Mouse (Mus musculus) adrenal gland, postnatal 4 days (tissue): ENCODE results near the gene Snrnp35. TPM values are rescaled to one million over a fixed set of nuclear protein-coding genes. Genes with fewer than 3 reads are reported as not detected.
"Not testable (repeated sequence)": the region's sequence is repeated elsewhere in the genome, so short reads cannot be mapped to it uniquely, and the experiment has no call there.

ENCODE experiments used
- DNase-seq, 2 experiments: peaks; one replicate each; pipeline ENCODE4 v3.0.0; 2021 to 2022; ENCODE audit warnings: low spot score in 2 of 2, mixed read lengths in 2 of 2
- long read RNA-seq, 2 experiments: library from polyadenylated mRNA; stranded (forward); transcript quantifications; one replicate each; pipeline ENCODE4 v2.0.0; 2021
- total RNA-seq, 2 experiments: library from RNA; stranded (reverse); gene quantifications; 2 replicates each; pipeline ENCODE4 v1.2.3; 2021

The Snrnp35 gene
- 10 to 100 TPM; 17.6 to 22.7 TPM for total RNA-seq
- long read RNA-seq, experiment 1, partial matches to known transcripts, result 0 of 11 reads
- long read RNA-seq, experiment 1, other reads (novel, unspliced or antisense), result 9 of 11 reads
- long read RNA-seq, experiment 2, transcript Snrnp35-201 (2 exons, 1,115 nt), result major isoform, 10 of 21 reads
- long read RNA-seq, experiment 2, partial matches to known transcripts, result 0 of 21 reads
- long read RNA-seq, experiment 2, other reads (novel, unspliced or antisense), result 7 of 21 reads

GRCm38 (mm10) chr5:124482966-124483654 is at the start of gene Snrnp35:
Snrnp35 (plus strand) TSS chr5:124483134.
- DNase-seq, result peak; percentile 79 to 88

DNA sequence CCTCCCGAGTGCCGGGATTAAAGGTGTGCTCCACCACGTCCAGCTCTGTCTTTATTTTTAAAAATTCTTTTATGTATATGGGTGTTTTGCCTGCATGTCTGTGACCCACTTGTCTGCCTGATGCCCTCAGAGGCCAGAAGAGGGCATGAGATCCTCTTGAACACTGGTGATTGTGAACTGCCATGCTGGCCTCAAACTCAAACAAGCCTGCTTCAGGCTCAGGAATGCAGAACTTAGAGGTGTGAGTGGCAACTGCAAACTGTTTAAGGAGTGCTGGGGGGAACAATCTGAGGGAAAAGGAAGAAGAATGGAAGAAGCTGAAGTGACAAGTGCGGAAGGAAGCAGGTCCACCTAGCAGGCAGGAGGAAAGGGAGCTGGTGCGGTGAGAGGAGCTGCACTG is 44.7 kb upstream of the Snrnp35 start:
- DNase-seq, result no peak

- DNase-seq, result no peak
These were observed 44.2 kb upstream of the Snrnp35 start for GRCm38 (mm10) chr5:124438746-124439145.

GRCm38 (mm10) chr5:124439447-124440093 is 43.4 kb upstream of the Snrnp35 start, which contains the start of gene Kmt5a:
Kmt5a (plus strand) TSS chr5:124439930.
- DNase-seq, result peak; percentile 86 to 91

- peak in 1 of 2 experiments; percentile 39 for DNase-seq
These were observed 42.7 kb upstream of the Snrnp35 start for GRCm38 (mm10) chr5:124440094-124440701.

DNA sequence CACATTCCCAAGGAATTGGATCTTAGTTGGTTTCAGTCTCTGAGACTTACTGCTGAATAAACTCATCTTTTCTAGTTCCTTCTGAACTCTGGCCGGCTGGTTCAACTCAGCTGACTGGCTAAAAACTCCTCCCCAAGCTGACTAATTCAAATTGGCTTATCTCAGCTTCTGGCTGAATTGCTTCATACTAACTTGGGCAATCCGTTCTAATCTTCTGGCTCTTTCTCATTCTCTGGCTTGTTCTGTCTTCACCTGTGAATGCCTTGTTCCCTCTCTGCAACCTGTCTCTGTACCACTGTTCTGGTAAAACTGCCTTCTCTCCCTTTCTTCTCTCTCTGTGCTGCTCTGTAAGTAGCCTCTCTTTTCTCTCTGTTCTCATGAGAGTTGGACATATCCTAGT is 40.3 kb upstream of the Snrnp35 start:
- DNase-seq, result no peak

DNA sequence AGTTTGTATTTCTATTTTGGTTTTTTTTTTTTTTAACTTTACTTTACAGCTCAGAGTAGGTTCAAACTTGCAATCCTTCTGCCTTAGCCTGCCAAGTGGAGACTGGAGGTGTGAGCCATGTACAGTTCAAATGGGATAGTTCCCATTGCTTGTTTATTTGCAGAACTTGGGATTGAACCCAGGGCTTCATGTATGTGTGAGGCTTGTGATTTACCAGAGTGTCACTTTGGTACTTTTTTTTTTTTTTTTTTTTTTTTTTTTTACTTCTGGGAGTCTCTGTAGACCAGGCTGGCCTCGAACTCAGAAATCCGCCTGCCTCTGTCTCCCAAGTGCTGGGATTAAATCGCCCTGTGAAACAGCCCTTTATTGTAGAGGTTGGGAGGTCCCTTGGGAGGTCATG is 38.7 kb upstream of the Snrnp35 start:
- DNase-seq, result no peak

GRCm38 (mm10) chr5:124444661-124445561 is 38.0 kb upstream of the Snrnp35 start:
- DNase-seq, result peak; percentile 39 to 49

DNA sequence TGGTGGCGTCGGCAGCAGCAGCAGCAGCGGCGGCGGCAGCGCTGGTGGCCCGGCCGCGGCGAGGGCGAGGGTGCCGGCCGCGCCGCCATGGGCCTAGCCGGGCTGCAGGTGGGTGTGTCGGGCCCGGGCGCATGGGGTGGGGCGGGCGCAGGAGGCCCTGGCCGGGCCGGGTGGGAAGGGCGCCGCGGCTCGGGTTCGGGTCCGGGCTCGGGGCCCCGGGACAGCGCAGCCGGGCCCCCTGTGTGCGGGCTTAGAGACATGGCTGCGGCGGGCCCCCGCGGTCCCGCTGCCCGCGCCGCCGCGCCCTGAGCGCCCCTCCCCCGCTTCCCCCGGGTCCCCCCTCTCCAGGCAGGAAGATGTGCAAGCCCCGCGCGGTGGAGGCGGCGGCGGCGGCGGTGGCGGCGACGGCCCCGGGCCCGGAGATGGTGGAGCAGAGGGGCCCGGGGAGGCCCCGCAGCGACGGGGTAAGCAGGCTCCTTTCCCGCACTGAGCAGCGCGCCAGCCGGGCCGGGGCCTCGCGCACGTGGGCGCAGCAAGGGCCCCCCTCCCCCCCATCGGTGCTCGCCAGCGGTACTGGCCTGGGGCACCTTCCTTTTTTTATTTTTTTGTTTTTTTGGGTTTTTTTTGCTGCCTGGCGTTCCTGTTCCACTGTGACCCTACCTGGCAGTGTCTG is 37.2 kb upstream of the Snrnp35 start:
- peak in 1 of 2 experiments; percentile 28 for DNase-seq

DNA sequence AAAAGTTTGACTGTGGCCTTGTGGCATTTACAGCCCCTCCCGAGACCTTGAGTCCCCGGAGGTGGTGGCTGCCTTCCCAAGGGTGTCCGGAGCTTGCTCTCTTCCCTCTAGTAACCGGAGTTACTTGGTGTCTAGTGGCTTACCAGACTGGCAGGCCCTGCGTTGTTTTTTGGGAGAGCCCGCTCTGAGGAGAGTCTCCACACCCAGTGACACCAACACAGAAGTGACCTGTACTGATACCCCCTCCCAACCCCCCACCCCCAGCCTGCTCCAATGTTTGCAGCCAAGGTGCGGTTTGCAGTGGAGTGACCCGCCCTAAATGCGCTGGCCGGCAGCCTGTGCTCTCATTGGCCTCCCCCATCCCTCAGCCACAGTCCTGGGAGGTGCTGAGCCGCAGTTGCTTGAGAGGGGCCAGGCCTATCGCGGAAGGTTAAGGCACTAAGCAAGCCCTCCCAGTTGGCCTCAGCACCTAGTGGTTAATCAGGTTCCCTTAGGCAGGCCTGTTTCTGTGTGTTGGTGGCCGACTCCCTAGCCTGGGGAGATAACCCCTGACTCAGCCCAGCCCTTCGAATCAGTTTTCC is 36.5 kb upstream of the Snrnp35 start:
- DNase-seq, result peak in 1 of 2 experiments; percentile 63

DNA sequence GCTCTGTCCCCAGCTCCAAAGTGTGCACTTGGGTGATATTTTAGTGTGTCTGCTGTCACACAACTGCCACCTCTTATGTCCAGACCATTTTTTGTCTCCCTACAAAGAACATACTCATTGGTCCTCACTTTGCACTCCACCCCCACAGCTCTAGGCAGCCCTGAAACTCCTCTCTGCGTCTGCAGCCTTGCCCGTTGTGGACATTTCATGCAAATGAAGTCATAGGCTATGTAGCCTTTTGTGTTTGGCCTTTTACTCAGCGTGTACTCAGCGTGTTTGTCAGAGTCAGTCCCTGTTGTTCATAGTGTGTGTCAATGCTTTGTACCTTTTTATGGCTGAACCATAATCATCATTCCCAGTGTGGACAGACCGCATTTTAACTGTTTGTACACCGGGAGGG is 33.4 kb upstream of the Snrnp35 start:
- no peak for DNase-seq

- no peak for DNase-seq
These were observed 32.9 kb upstream of the Snrnp35 start for GRCm38 (mm10) chr5:124450051-124450450.

DNA sequence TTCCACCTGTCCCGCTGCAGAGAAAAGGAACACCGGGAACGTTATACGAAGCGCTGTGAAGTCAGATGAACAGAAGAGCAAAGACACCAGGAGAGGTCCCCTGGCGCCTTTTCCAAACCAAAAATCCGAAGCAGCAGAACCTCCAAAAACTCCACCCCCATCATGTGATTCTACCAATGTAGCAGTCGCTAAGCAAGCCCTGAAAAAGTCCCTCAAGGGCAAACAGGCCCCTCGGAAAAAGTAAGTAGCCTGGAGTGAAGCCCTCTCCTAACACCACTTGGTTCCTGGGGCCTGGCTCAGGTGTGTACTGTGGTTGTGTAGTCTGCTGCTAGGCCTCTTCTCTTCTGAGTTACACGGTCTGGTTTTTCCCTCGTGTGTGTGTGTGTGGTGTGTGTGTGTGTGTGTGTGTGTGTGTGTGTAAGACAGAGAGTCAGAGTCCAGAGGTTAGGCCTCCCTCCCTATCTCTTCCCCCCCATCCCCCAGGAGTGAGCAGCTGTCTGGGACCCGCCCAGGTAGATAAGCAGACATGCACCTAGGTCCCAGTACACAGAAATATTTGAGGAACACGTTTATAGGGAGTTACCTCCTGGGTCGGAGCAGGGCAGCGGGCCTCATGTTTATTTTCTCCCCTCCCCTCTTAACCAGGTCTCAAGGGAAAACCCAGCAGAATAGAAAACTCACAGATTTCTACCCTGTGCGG is 32.1 kb upstream of the Snrnp35 start:
- no peak for DNase-seq

DNA sequence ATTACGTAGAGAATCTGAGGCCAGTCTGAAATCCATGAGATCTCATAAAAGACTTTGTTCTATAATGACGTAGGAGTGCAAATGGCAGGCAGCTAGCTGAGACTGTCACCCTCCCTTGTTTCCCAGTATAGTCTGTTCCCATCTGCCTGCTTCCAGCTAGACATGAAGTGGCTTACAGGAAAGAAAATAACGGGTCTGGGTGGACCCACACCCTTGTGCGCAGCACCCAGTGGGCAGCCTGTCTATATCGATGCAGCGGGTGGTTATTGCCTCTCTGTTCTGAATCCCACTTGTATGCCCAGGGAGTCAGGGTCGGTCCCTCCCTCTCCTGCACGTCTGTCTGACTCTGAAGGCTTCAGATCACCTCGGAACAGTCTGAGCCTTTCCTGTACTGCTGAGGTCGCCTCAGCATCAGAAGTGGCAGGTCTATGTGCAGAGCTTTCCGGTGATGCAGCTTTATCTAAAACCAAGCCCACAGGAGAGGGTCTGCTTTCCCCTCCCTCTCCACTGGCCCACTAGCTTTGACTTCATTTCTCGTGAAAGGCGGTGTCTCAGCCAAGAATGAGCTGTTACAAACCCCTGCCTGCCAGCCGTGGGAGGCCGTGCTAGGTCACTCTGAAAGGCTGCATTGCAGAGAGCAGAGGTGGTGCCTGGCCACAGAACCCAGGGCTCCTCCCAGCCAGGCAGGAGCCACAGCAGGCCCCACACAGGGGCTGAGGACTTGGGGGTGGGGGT is 30.3 kb upstream of the Snrnp35 start:
- no peak for DNase-seq

DNA sequence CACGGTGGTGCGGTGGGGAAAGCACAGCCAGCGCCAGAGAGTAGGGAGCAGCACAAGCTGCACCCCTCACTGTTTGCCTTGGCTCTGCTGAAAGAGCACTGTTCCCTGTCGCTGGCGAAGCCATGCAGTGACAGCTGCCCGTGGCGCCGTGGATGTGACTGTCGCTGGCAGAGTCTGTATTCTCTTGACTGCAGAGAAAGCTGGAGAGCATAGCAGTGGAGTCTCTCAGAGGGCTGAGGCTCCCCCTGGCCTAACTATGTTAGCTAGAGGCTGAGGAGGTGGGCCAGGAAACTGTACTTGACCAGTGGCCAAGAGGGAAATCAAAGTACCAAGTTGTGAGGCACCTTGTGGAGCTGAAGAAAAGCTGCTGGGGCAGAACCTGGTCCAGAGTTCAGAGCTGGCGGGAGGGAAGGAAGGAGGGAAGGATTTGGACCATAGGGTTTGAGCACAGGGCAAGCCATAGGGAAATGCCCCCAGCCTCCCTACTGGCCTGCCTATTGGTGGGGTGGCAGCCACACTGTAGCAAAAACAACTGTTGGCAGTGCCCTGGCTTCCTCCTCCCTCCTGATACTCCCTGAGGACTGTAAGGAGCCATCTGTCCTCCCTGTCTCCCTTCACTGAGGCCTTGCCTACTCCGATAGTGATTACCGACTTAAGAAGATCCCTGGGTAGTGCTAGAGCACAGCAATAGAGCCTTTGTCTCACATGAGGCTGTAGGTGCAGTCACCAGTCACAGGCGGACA is 29.4 kb upstream of the Snrnp35 start:
- DNase-seq, result no peak

DNA sequence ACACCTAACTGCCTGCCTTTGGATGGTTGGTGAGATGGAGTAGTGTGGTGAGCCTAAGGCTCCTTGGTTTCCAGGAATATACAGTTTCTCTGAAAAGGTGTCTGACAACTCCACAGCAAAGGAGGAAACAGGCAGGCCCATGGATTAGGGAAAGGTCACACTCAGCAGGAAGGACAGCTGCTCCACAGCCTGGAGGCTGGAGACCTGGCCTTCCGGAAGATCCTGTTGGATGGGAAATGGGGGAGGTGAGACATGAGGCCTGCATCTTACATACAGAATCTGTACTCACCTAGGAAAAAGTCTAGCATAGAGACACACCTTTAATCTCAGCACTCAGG is 28.9 kb upstream of the Snrnp35 start:
- DNase-seq, result no peak

DNA sequence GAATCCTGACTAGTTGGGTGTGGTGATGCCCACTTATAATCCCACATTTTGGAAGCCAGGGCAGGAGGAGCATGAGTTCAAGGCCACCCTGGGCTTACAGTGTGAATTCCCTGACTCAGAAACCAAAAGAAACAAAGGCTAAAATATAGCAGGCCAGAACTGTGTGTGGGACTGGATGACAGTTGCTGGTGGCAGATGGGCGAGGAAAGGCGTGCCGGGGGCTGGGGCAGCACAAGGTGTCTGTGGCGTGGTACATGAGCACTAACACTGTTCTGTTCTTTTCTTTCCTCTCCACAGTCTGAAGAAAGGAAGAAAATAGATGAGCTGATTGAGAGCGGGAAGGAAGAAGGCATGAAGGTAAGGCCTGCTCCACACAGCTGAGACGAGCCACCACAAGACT is 26.2 kb upstream of the Snrnp35 start:
- DNase-seq, result no peak

GRCm38 (mm10) chr5:124460922-124461321 is 22.0 kb upstream of the Snrnp35 start:
- not testable (repeated sequence) for DNase-seq
